Mouse (Mus musculus) layer of hippocampus, adult 9-11 months (tissue): ENCODE data around the gene Ceacam19.

Source experiments
- DNase-seq: peaks from one replicate; pipeline ENCODE4 v3.0.0; 2022

The Ceacam19 gene

DNA sequence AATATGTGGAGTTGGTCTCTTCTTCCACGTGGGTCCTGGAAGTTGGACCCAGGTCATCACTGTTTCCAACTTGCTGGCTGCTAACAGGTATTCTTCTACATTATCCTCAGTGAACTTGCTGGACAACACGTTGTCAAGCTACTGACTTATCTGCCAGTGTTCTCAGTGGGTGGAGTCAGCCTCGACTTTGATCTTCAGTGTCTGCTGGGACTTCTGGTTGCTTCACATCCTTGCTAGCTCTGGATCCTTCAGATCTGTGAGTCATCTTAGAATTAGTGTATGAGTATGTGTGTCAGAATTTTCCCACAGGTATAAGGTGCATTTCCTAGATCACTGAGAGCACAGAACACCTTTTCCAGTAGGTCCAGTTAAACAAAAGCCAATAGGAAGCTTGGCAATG, 50.9 kb downstream of the Ceacam19 start:
- DNase-seq, result no peak

DNA sequence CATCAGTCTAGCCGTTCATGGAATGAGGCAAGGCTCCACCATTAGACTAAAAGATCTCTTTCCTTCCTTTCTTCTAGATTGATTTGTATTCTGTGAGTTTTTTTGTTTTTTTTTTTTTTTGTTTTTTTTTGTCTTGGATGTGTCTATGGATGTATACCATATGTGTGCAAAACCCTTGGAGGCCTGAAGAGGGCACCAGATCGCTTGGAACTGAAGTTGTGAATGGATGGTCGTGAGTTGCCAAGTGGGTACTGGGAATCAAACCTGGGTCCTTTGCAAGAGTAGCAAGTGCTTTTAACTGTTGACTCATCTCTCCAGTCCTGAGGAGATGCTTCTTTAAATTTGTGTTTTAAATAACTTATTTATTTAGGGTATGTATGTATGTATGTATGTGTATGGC, 53.7 kb downstream of the Ceacam19 start:
- no peak for DNase-seq

DNA sequence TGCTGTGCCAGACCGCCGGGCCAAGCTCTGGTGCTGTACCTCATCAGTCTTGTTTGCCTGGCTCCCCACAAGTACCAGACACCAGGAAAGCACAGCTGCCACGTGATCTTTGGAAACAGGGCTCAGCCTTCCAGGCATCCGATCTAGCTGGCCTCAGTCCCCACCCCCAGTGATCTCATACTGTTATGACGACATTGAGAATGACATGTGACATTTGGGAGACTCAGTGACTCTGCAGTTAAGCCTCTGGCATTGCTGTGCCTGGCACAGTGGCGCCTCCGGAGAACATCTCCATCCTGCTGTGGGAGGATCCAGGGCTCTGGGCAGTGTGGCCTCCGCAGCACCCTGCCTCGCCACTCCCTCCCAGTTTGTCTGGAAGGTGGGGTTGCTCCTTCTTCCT, 55.9 kb downstream of the Ceacam19 start:
- peak; percentile 64 for DNase-seq

DNA sequence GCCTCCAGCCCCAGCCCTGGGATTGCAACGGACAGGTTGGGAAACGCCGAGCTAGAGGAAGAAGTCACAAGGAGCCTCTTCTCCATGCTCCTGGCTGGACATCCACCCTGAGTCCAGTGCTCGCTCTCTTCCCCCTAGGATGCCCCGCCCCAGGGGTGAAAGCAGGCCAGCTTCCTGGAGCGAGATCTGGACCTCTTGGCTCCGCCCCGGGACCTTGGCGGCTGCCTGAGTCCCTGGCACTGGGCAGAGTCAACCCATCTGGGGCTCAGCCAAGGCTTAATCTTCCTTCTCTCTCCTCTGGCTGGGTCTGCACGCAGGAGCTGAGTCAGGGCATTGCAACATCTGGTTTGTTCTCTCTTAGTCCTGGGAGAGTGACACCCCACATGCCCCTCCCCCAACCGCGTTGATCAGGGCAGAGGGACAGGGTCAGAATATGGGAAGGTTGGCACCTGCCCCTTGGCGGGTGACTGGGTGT, 57.0 kb downstream of the Ceacam19 start:
- DNase-seq, result peak; percentile 85

DNA sequence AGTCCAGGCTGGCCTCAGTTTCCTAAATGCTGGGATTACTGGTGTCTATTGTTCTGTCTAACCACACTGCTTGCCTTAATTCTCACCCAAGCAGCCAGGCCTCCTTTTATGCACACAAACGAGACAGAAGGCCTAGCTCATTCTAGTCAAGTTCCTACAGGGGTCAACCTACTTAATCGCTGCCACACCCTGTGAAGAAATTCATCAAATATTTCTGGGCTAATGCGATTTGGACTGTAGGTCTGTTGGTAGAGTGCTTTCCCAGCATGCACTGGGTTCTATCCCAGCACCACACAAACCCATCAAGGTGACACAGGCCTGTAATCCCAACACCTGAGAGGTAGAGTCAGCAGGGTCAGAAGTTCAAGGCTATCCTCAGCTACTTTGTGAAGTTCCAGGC, 58.1 kb downstream of the Ceacam19 start:
- DNase-seq, result no peak

DNA sequence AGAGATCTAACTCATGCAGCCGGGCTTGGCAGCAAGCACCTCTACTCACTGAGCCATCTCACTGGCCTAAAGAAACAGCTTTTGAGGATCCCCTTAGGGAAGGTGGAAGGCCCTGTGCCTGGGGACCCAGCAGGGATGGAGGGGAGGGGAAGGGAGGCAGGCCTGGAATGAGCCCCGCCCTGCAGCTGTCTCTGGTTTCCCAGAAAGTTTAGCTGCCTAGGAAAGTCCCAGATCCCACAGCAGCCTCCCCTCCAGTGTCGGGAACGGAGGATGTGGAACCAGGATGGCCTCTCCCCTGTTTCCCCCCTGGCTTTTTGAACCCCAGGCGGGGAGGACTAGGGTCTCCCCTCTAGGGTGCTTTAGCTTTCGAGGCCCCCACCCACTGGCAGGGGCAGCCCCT, 61.0 kb downstream of the Ceacam19 start:
- no peak for DNase-seq
